Mouse (Mus musculus) heart, embryonic 11.5 days (tissue): ENCODE data around the gene Hprt. TPM values are rescaled to one million over a fixed set of nuclear protein-coding genes. Genes with fewer than 3 reads are reported as not detected.

Source experiments
- ATAC-seq: fragments of 200-750 bp; cut with Nextera tagmentation; replicated peaks from 2 replicates; pipeline ENCODE4 v1.8.0; 2017; ENCODE audit warnings: moderate library complexity; ENCODE audit not compliant: insufficient number of reproducible peaks, low FRiP score, low TSS enrichment
- H3K27ac ChIP-seq: fragments of 300-500 bp; sonication (generic); 2 replicates; pipeline ENCODE4 v1.5.1; 2014; ENCODE audit warnings: mild to moderate bottlenecking, low read depth, low read length
- H3K27me3 ChIP-seq: fragments of 300-500 bp; sonication (generic); 2 replicates; pipeline ENCODE4 v1.6.1; 2014; ENCODE audit warnings: mild to moderate bottlenecking, low read length, mixed read lengths; ENCODE audit not compliant: control insufficient read depth, insufficient read depth
- H3K36me3 ChIP-seq: fragments of 300-500 bp; sonication (generic); 2 replicates; pipeline ENCODE4 v1.6.1; 2014; ENCODE audit warnings: mild to moderate bottlenecking, low read length, moderate library complexity, mixed read lengths; ENCODE audit not compliant: control insufficient read depth, insufficient read depth
- H3K4me1 ChIP-seq: fragments of 300-500 bp; sonication (generic); 2 replicates; pipeline ENCODE4 v1.6.1; 2014; ENCODE audit warnings: low read length; ENCODE audit not compliant: control insufficient read depth, insufficient read depth
- H3K4me2 ChIP-seq: fragments of 300-500 bp; sonication (generic); 2 replicates; pipeline ENCODE4 v1.6.1; 2014; ENCODE audit warnings: mild to moderate bottlenecking, moderate library complexity
- H3K4me3 ChIP-seq: fragments of 300-500 bp; sonication (generic); 2 replicates; pipeline ENCODE4 v1.5.1; 2014; ENCODE audit warnings: low read depth, low read length
- H3K9ac ChIP-seq: fragments of 300-500 bp; sonication (generic); 2 replicates; pipeline ENCODE4 v1.6.1; 2014; ENCODE audit warnings: mild to moderate bottlenecking, low read depth, low read length, moderate library complexity
- H3K9me3 ChIP-seq: fragments of 300-500 bp; sonication (generic); replicated peaks from 2 replicates; pipeline ENCODE4 v1.6.1; 2016; ENCODE audit warnings: low read length; ENCODE audit not compliant: control insufficient read depth
- WGBS: fragments of 180-500 bp; shearing (Covaris S2); extraction: QIAGEN DNeasy Blood & Tissue Kit; methylation state at CpG from one replicate; pipeline ENCODE4 v1.1.7; 2014; ENCODE audit not compliant: insufficient replicate concordance; 5-methylcytosine and 5-hydroxymethylcytosine counted together
- polyA plus RNA-seq: library from polyadenylated mRNA; unstranded; fragments of >200 nt; fragmentation: Nextera tagmentation; extraction: Ambion mirVana; gene quantifications from 2 replicates; pipeline ENCODE4 v1.2.1, GENCODE M21; 2014

Hprt gene
- polyA plus RNA-seq, 1 experiment from 2014 or later, result 172 TPM

DNA sequence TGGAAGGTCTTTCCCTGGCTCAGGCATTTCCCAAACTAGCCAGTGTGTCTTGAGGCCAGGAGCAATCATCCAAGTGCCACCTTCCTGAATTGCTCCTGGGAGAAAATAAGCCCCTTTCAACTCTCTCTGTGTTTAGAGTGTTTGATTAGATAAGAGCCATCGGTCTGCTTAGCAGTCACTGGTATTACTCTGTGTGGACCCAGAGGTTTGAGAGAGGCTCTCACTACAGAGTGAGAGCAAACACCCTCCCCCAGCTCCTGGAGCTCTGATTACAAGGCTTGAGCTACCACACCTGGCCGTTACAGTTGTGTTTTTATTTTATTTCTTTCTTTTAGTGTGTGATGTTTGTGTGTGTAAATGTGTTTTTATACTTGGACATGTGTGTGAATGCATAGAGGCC is 59.0 kb downstream of the Hprt start:
- 0 out of 2 replicates have a peak, but pooled peaks have one; percentile 52 for ATAC-seq
- H3K27me3 ChIP-seq, result no peaks in the 10 kb centered on the region
- no peaks in the 10 kb centered on the region for H3K36me3 ChIP-seq
- H3K9me3 ChIP-seq, result no peaks in the 10 kb centered on the region
- H3K4me1 ChIP-seq, result peaks cover 18% of the 10 kb centered on the region
- H3K27ac ChIP-seq, result no peak overlapping the region
- no peak overlapping the region for H3K9ac ChIP-seq
- 13% methylated on average over 2 of the region's 2 CpGs for WGBS
- H3K4me2 ChIP-seq, result no peak overlapping the region
- no peak overlapping the region for H3K4me3 ChIP-seq

DNA sequence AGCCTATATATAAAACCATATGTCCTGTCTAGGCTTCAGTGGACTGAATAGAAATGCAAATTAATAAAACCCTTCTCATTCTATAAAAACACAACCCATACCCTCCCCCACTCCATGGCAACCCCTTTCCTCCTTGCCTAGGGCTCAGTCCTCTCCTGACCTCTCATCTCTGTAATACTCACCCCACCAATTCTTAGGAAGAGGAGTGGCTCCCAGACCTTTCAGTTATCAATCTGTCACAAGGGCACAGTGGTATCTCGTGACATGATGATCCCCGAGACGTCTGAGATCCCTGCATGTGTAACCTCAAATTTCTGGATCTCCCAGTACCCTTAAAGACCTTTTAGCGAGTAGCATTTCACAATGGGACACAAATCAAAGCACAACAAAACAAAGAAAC is 61.3 kb downstream of the Hprt start:
- 0 out of 2 replicates have a peak, but pooled peaks cover 4% of the 10 kb centered on the region for H3K36me3 ChIP-seq
- no peaks in the 10 kb centered on the region for H3K27me3 ChIP-seq
- no peak for ATAC-seq
- no peak overlapping the region for H3K9ac ChIP-seq
- no peak overlapping the region for H3K4me2 ChIP-seq
- H3K27ac ChIP-seq, result no peak overlapping the region
- no peaks in the 10 kb centered on the region for H3K9me3 ChIP-seq
- H3K4me1 ChIP-seq, result peaks cover 18% of the 10 kb centered on the region
- 29% methylated on average over 4 of the region's 4 CpGs for WGBS
- H3K4me3 ChIP-seq, result no peak overlapping the region

DNA sequence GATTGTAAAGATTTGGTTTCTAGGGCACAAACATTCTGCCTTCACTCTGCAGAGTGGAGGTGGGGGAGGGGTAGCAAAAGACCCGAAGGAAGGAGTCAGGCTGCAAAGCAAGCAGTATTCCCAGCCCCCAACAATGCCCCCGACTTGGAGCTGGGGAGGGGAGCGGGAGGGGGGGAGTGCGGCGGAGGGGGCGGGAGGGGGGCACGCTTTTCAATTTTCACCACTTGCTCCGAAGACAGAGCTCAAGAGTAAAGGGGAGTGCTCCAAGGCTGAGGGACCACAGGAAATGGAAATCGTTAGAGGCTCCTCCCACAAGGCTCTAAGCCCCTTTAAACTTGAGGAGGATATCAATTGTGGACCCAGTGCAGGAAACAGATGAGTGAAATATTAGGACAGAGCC is 62.4 kb downstream of the Hprt start:
- no peak overlapping the region for H3K9ac ChIP-seq
- H3K27me3 ChIP-seq, result no peaks in the 10 kb centered on the region
- peak overlapping the region; percentile 55 for H3K4me2 ChIP-seq
- 9% methylated on average over 9 of the region's 9 CpGs for WGBS
- 0 out of 2 replicates have a peak, but pooled peaks cover 4% of the 10 kb centered on the region for H3K36me3 ChIP-seq
- ATAC-seq, result 0 out of 2 replicates have a peak, but pooled peaks have one; percentile 1
- H3K4me3 ChIP-seq, result peak overlapping the region; percentile 25
- no peaks in the 10 kb centered on the region for H3K9me3 ChIP-seq
- peak overlapping the region; percentile 71; the same call in 1 of the 2 replicates for H3K27ac ChIP-seq
- H3K4me1 ChIP-seq, result peaks cover 10% of the 10 kb centered on the region

GRCm38 (mm10) chrX:53052652-53053500 is 64.9 kb downstream of the Hprt start:
- H3K4me1 ChIP-seq, result no peaks in the 10 kb centered on the region; the same call in 1 of the 2 replicates
- H3K36me3 ChIP-seq, result 0 out of 2 replicates have a peak, but pooled peaks cover 4% of the 10 kb centered on the region
- H3K9me3 ChIP-seq, result no peaks in the 10 kb centered on the region
- H3K9ac ChIP-seq, result no peak overlapping the region
- peak overlapping the region; percentile 62 for H3K4me2 ChIP-seq
- ATAC-seq, result peak; percentile 48
- H3K27ac ChIP-seq, result peak overlapping the region; percentile 88
- H3K4me3 ChIP-seq, result peak overlapping the region; percentile 37; the same call in 1 of the 2 replicates
- WGBS, result 11% methylated on average over 13 of the region's 13 CpGs
- H3K27me3 ChIP-seq, result no peaks in the 10 kb centered on the region

- peak overlapping the region; percentile 88 for H3K27ac ChIP-seq
- H3K4me2 ChIP-seq, result peak overlapping the region; percentile 62
- H3K4me1 ChIP-seq, result no peaks in the 10 kb centered on the region; the same call in 1 of the 2 replicates
- 39% methylated on average over 5 of the region's 5 CpGs for WGBS
- H3K9ac ChIP-seq, result peak overlapping the region; percentile 72
- no peaks in the 10 kb centered on the region for H3K27me3 ChIP-seq
- no peaks in the 10 kb centered on the region for H3K9me3 ChIP-seq
- peak overlapping the region; percentile 37 for H3K4me3 ChIP-seq
- 0 out of 2 replicates have a peak, but pooled peaks cover 4% of the 10 kb centered on the region for H3K36me3 ChIP-seq
- ATAC-seq, result no peak
Observed at GRCm38 (mm10) chrX:53053885-53054284, 65.9 kb downstream of the Hprt start.

- Histone ChIP-seq H3K4me3 (peak overlapping the region; percentile 59), H3K9ac (peak overlapping the region; percentile 82), H3K36me3 (0 out of 2 replicates have a peak, but pooled peaks cover 4% of the 10 kb centered on the region), H3K9me3 (no peaks in the 10 kb centered on the region), H3K27me3 (no peaks in the 10 kb centered on the region), H3K4me1 (peaks cover 3% of the 10 kb centered on the region; the same call in 1 of the 2 replicates), H3K27ac (peak overlapping the region; percentile 93), H3K4me2 (peak overlapping the region; percentile 69)
- 18% methylated on average over 9 of the region's 9 CpGs for WGBS
- ATAC-seq, result no peak
Observed at GRCm38 (mm10) chrX:53055771-53056170, 67.8 kb downstream of the Hprt start.

DNA sequence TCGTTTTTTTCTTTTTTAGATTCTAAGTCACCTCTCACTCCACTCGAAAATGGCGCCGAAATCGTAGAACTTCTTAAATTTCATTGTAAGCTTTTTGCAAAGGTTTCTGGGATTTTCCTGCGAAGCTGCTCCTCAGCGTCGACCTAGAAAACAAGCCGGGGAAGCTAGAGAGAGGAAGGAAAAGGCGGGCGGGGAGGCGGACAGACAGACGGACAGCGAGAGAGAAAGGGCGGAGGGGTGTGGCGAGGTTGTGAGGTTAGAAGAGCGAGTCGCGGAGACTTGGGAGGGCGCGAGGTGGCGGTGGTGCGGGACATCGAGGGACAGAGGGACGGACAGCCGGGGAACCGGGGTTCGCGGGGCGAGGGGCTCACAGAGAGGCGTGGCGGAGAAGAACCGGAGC is 68.7 kb downstream of the Hprt start:
- Histone ChIP-seq H3K27me3 (no peaks in the 10 kb centered on the region), H3K9ac (peak overlapping the region; percentile 82), H3K4me3 (peak overlapping the region; percentile 59), H3K36me3 (0 out of 2 replicates have a peak, but pooled peaks cover 4% of the 10 kb centered on the region), H3K9me3 (no peaks in the 10 kb centered on the region), H3K4me1 (peaks cover 3% of the 10 kb centered on the region; the same call in 1 of the 2 replicates), H3K4me2 (peak overlapping the region; percentile 69), H3K27ac (peak overlapping the region; percentile 93)
- WGBS, result 13% methylated on average over 31 of the region's 33 CpGs
- peak; percentile 6; the same call in 1 of the 2 replicates for ATAC-seq

DNA sequence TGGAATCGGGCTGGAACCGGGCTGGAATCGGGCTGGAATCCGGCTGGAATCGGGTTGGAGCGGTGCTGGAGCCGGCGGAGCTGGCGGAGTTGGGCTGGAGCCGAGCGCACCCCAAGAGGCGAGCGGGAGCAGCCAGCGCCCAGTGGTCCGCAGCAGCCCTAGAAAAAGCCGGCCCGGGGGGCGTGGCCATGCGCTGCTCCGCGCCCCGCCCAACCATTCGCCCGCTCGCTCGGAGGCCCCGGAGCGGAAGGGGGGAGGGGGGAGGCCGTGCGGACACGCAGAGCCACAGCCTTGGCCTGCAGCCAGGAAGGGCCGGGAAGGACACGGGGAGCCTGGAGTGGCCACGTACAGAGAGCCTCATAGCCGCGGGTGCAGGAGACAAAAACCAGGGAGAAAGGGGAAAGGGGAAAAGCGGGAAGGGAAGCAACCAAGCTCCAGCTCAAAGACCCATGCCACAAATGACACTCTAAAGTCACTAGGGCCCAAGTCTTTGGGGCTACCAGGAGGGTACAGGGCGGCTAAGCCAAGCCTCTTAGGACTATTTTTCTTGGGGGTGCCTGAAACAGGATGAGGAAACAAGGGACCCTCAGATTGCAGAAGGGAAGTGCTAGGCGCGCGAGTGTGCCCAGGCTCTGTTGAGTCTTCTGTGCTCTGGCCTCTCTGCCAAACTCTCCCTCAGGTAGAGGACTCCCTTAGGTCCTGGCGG is 69.3 kb downstream of the Hprt start:
- ATAC-seq, result peak; percentile 77
- 13% methylated on average over 38 of the region's 42 CpGs for whole genome bisulfite sequencing

More for the DNA sequence above, 69.3 kb downstream of the Hprt start:
- Histone ChIP-seq H3K9ac (peak overlapping the region; percentile 82), H3K27me3 (no peaks in the 10 kb centered on the region), H3K4me1 (peaks cover 3% of the 10 kb centered on the region; the same call in 1 of the 2 replicates), H3K27ac (peak overlapping the region; percentile 93), H3K4me2 (peak overlapping the region; percentile 69), H3K36me3 (0 out of 2 replicates have a peak, but pooled peaks cover 4% of the 10 kb centered on the region), H3K9me3 (no peaks in the 10 kb centered on the region), H3K4me3 (peak overlapping the region; percentile 59)
